Mouse (Mus musculus): Measurements from ENCODE around the gene Auts2. TPM values are rescaled to one million over a fixed set of nuclear protein-coding genes. Genes with fewer than 3 reads are reported as not detected.

Gene Auts2
- polyA plus RNA-seq, 1 experiment: 9.2 TPM

DNA sequence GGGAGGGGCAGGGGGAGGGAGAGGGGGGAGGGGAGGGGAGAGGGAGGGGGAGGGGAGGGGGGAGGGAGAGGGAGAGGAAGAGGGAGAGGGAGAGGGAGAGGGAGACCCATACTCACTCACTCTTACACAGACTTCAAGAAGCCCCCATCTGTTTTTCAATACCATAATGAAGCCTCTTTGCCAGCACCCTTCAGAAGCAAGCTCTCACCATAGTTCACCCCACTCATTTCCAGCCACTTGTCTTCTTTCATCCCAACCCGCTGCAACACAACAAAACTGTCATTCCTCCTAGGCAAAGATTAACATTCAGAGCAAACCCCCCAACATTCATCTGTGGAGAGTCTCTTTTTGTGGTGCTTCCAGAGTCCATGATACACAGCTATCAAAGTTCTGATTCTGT, 314.1 kb downstream of the Auts2 start:
- no peak for TF ChIP-seq CTCF (conservative IDR thresholded peaks at IDR 0.05; ENCODE audit: insufficient read depth, insufficient read length, low read depth, low read length)
- TF ChIP-seq POLR2A (IDR thresholded peaks at IDR 0.05; ENCODE audit: low read depth, low read length): no peak
- 63% methylated on average over 1 of the region's 1 CpGs for WGBS

DNA sequence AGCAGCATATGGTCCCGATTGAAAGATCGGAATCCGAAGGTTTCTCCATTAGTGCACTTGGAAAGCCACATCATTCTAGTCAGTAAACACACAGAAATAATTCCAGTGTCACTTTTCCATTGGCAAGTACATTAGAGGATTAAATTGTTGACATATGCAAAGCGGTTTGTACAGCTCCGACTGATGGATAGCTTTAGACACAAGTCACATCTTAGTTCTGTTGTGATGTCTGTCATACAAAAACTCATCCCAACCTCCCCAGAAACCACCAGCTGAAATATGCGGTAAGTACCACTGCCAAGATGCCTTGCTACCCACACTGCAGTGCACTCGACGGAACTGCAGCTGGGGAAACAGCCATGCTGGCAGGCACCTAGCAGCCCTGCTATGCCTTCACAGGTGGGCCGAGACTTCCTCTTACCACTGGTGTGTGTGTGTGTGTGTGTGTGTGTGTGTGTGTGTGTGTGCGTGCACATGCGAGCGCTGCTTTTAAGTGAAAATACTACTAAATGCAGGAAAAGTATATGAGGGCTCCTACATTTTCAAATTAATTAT, 322.7 kb downstream of the Auts2 start:
- Histone ChIP-seq H3K27me3 (replicated peaks; ENCODE audit: control insufficient read depth, insufficient read depth, low read length) (no peaks in the 10 kb centered on the region), H3K27ac (ENCODE audit: insufficient read depth, low read depth, low read length) (no peak overlapping the region), H3K36me3 (ENCODE audit: control insufficient read depth, insufficient read depth, low read length) (no peaks in the 10 kb centered on the region), H3K4me1 (ENCODE audit: control insufficient read depth, insufficient read depth, low read length) (no peaks in the 10 kb centered on the region), H3K4me3 (ENCODE audit: insufficient read depth, low read depth, low read length) (no peak overlapping the region)
- DNase-seq: no peak
- no peak for TF ChIP-seq POLR2A (IDR thresholded peaks at IDR 0.05; ENCODE audit: low read depth, low read length)
- no peak for TF ChIP-seq CTCF (conservative IDR thresholded peaks at IDR 0.05; ENCODE audit: insufficient read depth, insufficient read length, low read depth, low read length)
- 90% methylated on average over 12 of the region's 12 CpGs for WGBS

More for the DNA sequence above, 314.1 kb downstream of the Auts2 start:
- H3K4me1 ChIP-seq (ENCODE audit: control insufficient read depth, insufficient read depth, low read length): no peaks in the 10 kb centered on the region; the same call in 1 of the 2 replicates
- H3K36me3 ChIP-seq (ENCODE audit: control insufficient read depth, insufficient read depth, low read length): no peaks in the 10 kb centered on the region
- H3K27me3 ChIP-seq (replicated peaks; ENCODE audit: control insufficient read depth, insufficient read depth, low read length): no peaks in the 10 kb centered on the region
- DNase-seq: no peak
- no peak overlapping the region for H3K4me3 ChIP-seq (ENCODE audit: insufficient read depth, low read depth, low read length)
- H3K27ac ChIP-seq (ENCODE audit: insufficient read depth, low read depth, low read length): no peak overlapping the region

- 44% methylated on average over 2 of the region's 2 CpGs for WGBS
- Histone ChIP-seq H3K27ac (ENCODE audit: insufficient read depth, low read depth, low read length) (no peak overlapping the region), H3K36me3 (ENCODE audit: control insufficient read depth, insufficient read depth, low read length) (no peaks in the 10 kb centered on the region), H3K27me3 (replicated peaks; ENCODE audit: control insufficient read depth, insufficient read depth, low read length) (no peaks in the 10 kb centered on the region), H3K4me3 (ENCODE audit: insufficient read depth, low read depth, low read length) (no peak overlapping the region), H3K4me1 (ENCODE audit: control insufficient read depth, insufficient read depth, low read length) (no peaks in the 10 kb centered on the region)
- peak; percentile 5 for DNase-seq
- TF ChIP-seq CTCF (conservative IDR thresholded peaks at IDR 0.05; ENCODE audit: insufficient read depth, insufficient read length, low read depth, low read length): no peak
- TF ChIP-seq POLR2A (IDR thresholded peaks at IDR 0.05; ENCODE audit: low read depth, low read length): no peak
Observed at GRCm38 (mm10) chr5:132216143-132216542, 327.0 kb downstream of the Auts2 start.

- peak; percentile 4 for DNase-seq
- TF ChIP-seq CTCF (conservative IDR thresholded peaks at IDR 0.05; ENCODE audit: insufficient read depth, insufficient read length, low read depth, low read length): no peak
- TF ChIP-seq POLR2A (IDR thresholded peaks at IDR 0.05; ENCODE audit: low read depth, low read length): no peak
- Histone ChIP-seq H3K36me3 (ENCODE audit: control insufficient read depth, insufficient read depth, low read length) (no peaks in the 10 kb centered on the region), H3K4me1 (ENCODE audit: control insufficient read depth, insufficient read depth, low read length) (no peaks in the 10 kb centered on the region), H3K4me3 (ENCODE audit: insufficient read depth, low read depth, low read length) (no peak overlapping the region), H3K27me3 (replicated peaks; ENCODE audit: control insufficient read depth, insufficient read depth, low read length) (no peaks in the 10 kb centered on the region), H3K27ac (ENCODE audit: insufficient read depth, low read depth, low read length) (no peak overlapping the region)
- WGBS: 68% methylated on average over 2 of the region's 2 CpGs
Observed at GRCm38 (mm10) chr5:132212446-132212845, 330.7 kb downstream of the Auts2 start.

DNA sequence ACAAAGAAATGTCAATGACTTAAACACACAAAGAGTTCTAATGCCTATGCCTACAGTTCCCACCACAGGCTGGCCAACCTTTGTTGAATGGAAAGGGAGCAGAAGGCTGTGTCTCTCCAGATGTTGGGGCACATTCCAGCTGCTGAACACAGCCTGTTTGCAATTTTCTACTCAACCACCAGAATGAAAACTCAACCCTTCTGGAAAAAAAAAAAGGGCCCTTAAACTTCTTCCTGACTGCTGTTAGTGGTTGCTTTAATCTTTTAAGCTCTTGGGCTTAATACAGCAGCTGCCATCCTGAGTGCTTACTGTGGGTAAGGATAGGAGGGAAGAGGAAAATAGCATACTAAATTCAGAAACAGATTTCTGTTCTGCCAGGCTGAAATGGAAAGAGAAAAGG, 333.4 kb downstream of the Auts2 start:
- TF ChIP-seq CTCF (conservative IDR thresholded peaks at IDR 0.05; ENCODE audit: insufficient read depth, insufficient read length, low read depth, low read length): no peak
- TF ChIP-seq POLR2A (IDR thresholded peaks at IDR 0.05; ENCODE audit: low read depth, low read length): no peak
- Histone ChIP-seq H3K4me3 (ENCODE audit: insufficient read depth, low read depth, low read length) (no peak overlapping the region), H3K4me1 (ENCODE audit: control insufficient read depth, insufficient read depth, low read length) (no peaks in the 10 kb centered on the region), H3K36me3 (ENCODE audit: control insufficient read depth, insufficient read depth, low read length) (no peaks in the 10 kb centered on the region), H3K27me3 (replicated peaks; ENCODE audit: control insufficient read depth, insufficient read depth, low read length) (no peaks in the 10 kb centered on the region), H3K27ac (ENCODE audit: insufficient read depth, low read depth, low read length) (no peak overlapping the region)
- DNase-seq: no peak

DNA sequence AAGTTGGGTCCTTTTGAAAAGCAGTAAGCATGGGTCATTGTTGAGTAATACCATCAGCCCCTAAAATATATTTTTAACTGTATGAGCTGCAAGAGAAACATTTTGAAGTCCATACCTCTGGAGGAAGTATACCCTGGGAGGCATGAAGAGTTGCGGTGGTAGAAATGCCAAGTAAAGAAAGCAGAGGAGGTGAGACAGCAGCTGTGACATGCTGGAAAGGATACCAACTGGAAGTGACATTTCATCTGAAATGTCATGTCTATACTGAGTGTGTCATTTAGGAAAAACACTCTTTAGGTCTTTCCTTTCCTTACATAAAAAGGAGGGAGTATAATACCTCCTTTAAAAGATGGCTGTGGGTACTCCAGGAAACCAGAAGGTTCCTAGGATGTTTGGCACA, 336.9 kb downstream of the Auts2 start:
- 94% methylated on average over 1 of the region's 1 CpGs for WGBS
- TF ChIP-seq CTCF (conservative IDR thresholded peaks at IDR 0.05; ENCODE audit: insufficient read depth, insufficient read length, low read depth, low read length): no peak
- TF ChIP-seq POLR2A (IDR thresholded peaks at IDR 0.05; ENCODE audit: low read depth, low read length): no peak

GRCm38 (mm10) chr5:132203846-132204245, 339.3 kb downstream of the Auts2 start:
- 88% methylated on average over 11 of the region's 11 CpGs for WGBS
- no peak for TF ChIP-seq CTCF (conservative IDR thresholded peaks at IDR 0.05; ENCODE audit: insufficient read depth, insufficient read length, low read depth, low read length)
- no peak for TF ChIP-seq POLR2A (IDR thresholded peaks at IDR 0.05; ENCODE audit: low read depth, low read length)
- Histone ChIP-seq H3K27ac (ENCODE audit: insufficient read depth, low read depth, low read length) (no peak overlapping the region), H3K27me3 (replicated peaks; ENCODE audit: control insufficient read depth, insufficient read depth, low read length) (no peaks in the 10 kb centered on the region), H3K36me3 (ENCODE audit: control insufficient read depth, insufficient read depth, low read length) (no peaks in the 10 kb centered on the region), H3K4me3 (ENCODE audit: insufficient read depth, low read depth, low read length) (no peak overlapping the region), H3K4me1 (ENCODE audit: control insufficient read depth, insufficient read depth, low read length) (no peaks in the 10 kb centered on the region)
- no peak for DNase-seq

More for the DNA sequence above, 336.9 kb downstream of the Auts2 start:
- no peaks in the 10 kb centered on the region for H3K36me3 ChIP-seq (ENCODE audit: control insufficient read depth, insufficient read depth, low read length)
- no peaks in the 10 kb centered on the region for H3K27me3 ChIP-seq (replicated peaks; ENCODE audit: control insufficient read depth, insufficient read depth, low read length)
- no peaks in the 10 kb centered on the region for H3K4me1 ChIP-seq (ENCODE audit: control insufficient read depth, insufficient read depth, low read length)
- DNase-seq: no peak
- no peak overlapping the region for H3K4me3 ChIP-seq (ENCODE audit: insufficient read depth, low read depth, low read length)
- H3K27ac ChIP-seq (ENCODE audit: insufficient read depth, low read depth, low read length): no peak overlapping the region

Data from kidney, adult 2 months (tissue).